Mouse (Mus musculus) forebrain, postnatal 0 days (tissue): ENCODE data around the gene Slc24a4. TPM values are rescaled to one million over a fixed set of nuclear protein-coding genes. Genes with fewer than 3 reads are reported as not detected.
A peak's percentile ranks its signal among the peaks of the same experiment; 100 is the strongest.

Experiments
- ATAC-seq: fragments of 200-750 bp; cut with Nextera tagmentation; 2 replicates; pipeline ENCODE4 v1.8.0; 2017; ENCODE audit warnings: mild to moderate bottlenecking, moderate library complexity
- DNase-seq: peaks from one replicate; pipeline ENCODE4 v3.0.0-alpha.2; 2015
- H3K27ac ChIP-seq: fragments of 300-500 bp; sonication (generic); 2 replicates; pipeline ENCODE4 v1.5.1; 2014; ENCODE audit warnings: low read depth, mild to moderate bottlenecking, antibody characterized with exemption, low read length, moderate library complexity, mixed read lengths
- H3K27me3 ChIP-seq: fragments of 300-500 bp; sonication (generic); 2 replicates; pipeline ENCODE4 v1.6.1; 2014; ENCODE audit warnings: mild to moderate bottlenecking, low read length, mixed read lengths; ENCODE audit not compliant: insufficient read depth
- H3K36me3 ChIP-seq: fragments of 300-500 bp; sonication (generic); 2 replicates; pipeline ENCODE4 v1.6.1; 2014; ENCODE audit warnings: mild to moderate bottlenecking, moderate library complexity; ENCODE audit not compliant: insufficient read depth
- H3K4me1 ChIP-seq: fragments of 300-500 bp; sonication (generic); 2 replicates; pipeline ENCODE4 v1.6.1; 2014; ENCODE audit warnings: antibody characterized with exemption; ENCODE audit not compliant: insufficient read depth
- H3K4me2 ChIP-seq: fragments of 300-500 bp; sonication (generic); 2 replicates; pipeline ENCODE4 v1.6.1; 2014; ENCODE audit warnings: low read depth, mild to moderate bottlenecking, moderate library complexity
- H3K4me3 ChIP-seq: fragments of 300-500 bp; sonication (generic); 2 replicates; pipeline ENCODE4 v1.5.1; 2014; ENCODE audit warnings: low read depth, low read length, mixed read lengths
- H3K9ac ChIP-seq: fragments of 300-500 bp; sonication (generic); 2 replicates; pipeline ENCODE4 v1.6.1; 2014; ENCODE audit warnings: mild to moderate bottlenecking
- H3K9me3 ChIP-seq: fragments of 300-500 bp; sonication (generic); 2 replicates; pipeline ENCODE4 v1.6.1; 2016; ENCODE audit warnings: low read length
- CTCF ChIP-seq: sonication (generic); IDR thresholded peaks from 2 replicates; pipeline ENCODE4 v1.5.1; 2016; ENCODE audit warnings: antibody characterized with exemption, control low read depth, low read depth
- WGBS: fragments of 180-500 bp; shearing (Covaris S2); extraction: QIAGEN DNeasy Blood & Tissue Kit; methylation state at CpG from one replicate; pipeline ENCODE4 v1.1.7; 2014; 5-methylcytosine and 5-hydroxymethylcytosine counted together
- polyA plus RNA-seq: library from polyadenylated mRNA; unstranded; fragments of >200 nt; fragmentation: Nextera tagmentation; extraction: Ambion mirVana; gene quantifications from 2 replicates; pipeline ENCODE4 v1.2.1, GENCODE M21; 2015
- total RNA-seq: library from RNA; depleted of rRNA; stranded (reverse); fragments of >200 nt; gene quantifications from 2 replicates; pipeline ENCODE4 v1.2.3, GENCODE M21; 2014

The Slc24a4 gene
- total and polyA plus RNA-seq, 2 experiments from 2014 or later, result 2.4 to 5.6 TPM

DNA sequence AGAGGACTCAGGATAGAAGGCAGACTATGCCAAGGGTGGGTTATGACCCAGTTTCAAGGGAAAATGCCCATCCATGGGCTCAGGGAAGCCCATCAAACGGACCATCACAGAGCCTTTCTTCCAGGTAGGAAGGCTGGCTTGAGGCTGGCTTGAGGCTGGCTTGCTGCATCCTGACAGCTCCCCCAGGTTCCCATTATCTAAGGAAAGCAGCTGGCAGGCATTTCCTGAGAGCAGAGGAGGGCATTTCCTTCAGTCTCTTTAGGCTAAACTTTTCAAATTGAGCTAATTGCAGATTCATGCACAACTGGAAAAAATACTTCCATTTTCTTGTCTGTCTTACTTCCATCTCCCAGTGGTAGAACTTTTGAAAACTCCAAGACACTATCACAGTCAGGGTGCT lies 26.3 kb downstream of the Slc24a4 start:
- Histone ChIP-seq H3K9me3 (no peaks in the 10 kb centered on the region), H3K27me3 (no peaks in the 10 kb centered on the region), H3K27ac (no peak overlapping the region), H3K4me1 (no peaks in the 10 kb centered on the region), H3K9ac (no peak overlapping the region), H3K4me2 (no peak overlapping the region), H3K4me3 (no peak overlapping the region), H3K36me3 (no peaks in the 10 kb centered on the region)
- ATAC-seq, result no peak
- no peak for TF ChIP-seq CTCF
- WGBS, result 74% methylated on average over 1 of the region's 1 CpGs
- DNase-seq, result no peak

DNA sequence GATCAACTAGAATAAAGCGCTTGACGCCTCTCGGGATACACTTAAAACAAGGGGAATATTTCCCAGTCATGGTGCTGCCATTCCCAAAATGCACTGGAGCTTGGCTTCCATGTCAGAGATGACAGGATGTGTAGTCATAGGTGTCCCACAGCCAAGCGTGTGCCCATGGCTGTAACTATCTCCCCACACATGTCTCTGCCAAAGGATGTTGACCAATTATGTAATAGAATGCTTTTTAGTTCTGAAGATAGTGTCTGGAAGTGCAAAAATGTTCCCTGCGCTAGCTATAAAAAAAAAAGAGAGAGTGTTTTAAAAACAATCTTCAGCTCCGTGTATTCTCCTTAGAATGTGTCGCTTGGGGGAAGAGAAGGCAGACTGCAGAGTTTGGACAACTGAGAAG lies 36.1 kb downstream of the Slc24a4 start:
- H3K27me3 ChIP-seq, result no peaks in the 10 kb centered on the region
- H3K27ac ChIP-seq, result no peak overlapping the region
- ATAC-seq (no peak), DNase-seq (no peak)
- TF ChIP-seq CTCF, result no peak
- no peaks in the 10 kb centered on the region for H3K36me3 ChIP-seq
- H3K4me3 ChIP-seq, result no peak overlapping the region
- H3K4me2 ChIP-seq, result no peak overlapping the region
- H3K9me3 ChIP-seq, result no peaks in the 10 kb centered on the region
- no peaks in the 10 kb centered on the region for H3K4me1 ChIP-seq
- no peak overlapping the region for H3K9ac ChIP-seq
- whole genome bisulfite sequencing, result 82% methylated on average over 7 of the region's 7 CpGs

DNA sequence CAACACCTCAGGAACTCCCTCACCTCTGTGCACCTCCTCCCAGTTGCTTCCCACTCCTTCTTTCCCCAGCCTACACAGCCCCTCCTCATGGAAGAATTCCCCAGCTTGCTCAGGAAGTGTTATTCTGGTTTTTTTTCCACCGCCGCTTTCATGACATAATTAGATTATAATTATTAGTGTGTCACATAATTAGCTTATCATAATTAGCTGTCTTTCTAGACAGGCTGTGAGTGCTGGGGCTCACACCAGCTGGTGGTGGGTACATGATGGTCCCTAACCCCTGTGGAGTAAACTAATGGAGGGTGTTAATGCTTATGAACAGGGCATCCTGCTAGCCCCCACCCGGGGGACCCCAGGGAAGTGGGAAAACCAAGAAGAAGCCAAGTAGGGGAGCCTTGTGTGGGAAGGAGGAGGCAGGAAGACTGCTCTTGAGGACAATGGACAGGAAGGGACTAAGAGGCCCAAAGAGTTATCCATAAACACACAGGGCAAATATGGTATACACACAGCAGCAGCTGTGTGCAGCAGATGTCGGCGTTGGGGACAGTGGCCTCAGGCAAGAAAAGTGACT lies 38.2 kb downstream of the Slc24a4 start:
- Histone ChIP-seq H3K9ac (no peak overlapping the region), H3K4me3 (no peak overlapping the region), H3K27ac (no peak overlapping the region), H3K4me2 (no peak overlapping the region), H3K36me3 (no peaks in the 10 kb centered on the region), H3K4me1 (no peaks in the 10 kb centered on the region), H3K9me3 (no peaks in the 10 kb centered on the region), H3K27me3 (no peaks in the 10 kb centered on the region)
- no peak for TF ChIP-seq CTCF
- peak; percentile 66 for ATAC-seq
- DNase-seq, result peak; percentile 25
- WGBS, result 49% methylated on average over 5 of the region's 5 CpGs

DNA sequence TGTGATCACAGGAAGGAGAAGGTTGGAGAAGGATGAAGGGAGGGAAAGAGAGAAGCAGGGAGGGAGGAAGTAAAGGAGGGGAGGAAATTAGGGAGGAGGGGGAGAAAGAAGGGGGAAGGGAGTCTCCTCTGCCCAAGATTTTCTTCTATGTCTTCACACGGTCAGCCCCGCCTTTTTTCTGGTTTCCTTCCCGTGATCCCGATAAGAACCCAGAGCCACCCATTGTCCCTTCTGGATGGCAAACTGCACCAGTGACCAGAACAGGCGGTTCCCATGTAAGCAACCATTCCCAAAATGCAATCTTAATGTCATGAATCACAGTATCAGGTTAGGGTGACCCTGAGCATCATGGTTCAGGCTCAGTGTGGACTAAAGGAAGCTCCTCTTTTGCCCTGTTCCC lies 38.8 kb downstream of the Slc24a4 start:
- ATAC-seq (no peak), DNase-seq (no peak)
- Histone ChIP-seq H3K27ac (no peak overlapping the region), H3K27me3 (no peaks in the 10 kb centered on the region), H3K4me2 (no peak overlapping the region), H3K4me1 (no peaks in the 10 kb centered on the region), H3K36me3 (no peaks in the 10 kb centered on the region), H3K4me3 (no peak overlapping the region), H3K9me3 (no peaks in the 10 kb centered on the region), H3K9ac (no peak overlapping the region)
- 69% methylated on average over 5 of the region's 5 CpGs for WGBS
- no peak for TF ChIP-seq CTCF

DNA sequence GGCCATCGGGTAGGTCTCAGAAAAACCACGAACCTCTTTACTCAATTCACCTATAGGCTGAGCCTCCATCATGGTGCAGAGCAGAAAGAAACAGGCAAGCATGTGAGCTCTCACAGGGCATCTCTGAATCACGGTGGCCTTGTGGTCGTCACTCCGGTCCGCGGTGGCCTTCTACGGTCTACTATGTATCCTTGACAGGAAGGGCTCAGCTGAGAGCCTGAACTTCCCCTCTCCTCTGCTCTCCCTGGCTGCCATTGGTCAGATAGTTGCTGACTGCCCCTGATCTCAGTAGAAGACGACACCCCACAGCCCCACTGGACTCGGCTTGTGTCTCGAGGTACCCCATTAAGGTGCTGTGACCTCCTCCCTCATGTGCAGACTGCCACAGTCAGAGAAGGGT lies 44.2 kb downstream of the Slc24a4 start:
- Histone ChIP-seq H3K27ac (no peak overlapping the region), H3K36me3 (no peaks in the 10 kb centered on the region), H3K27me3 (no peaks in the 10 kb centered on the region), H3K9me3 (no peaks in the 10 kb centered on the region), H3K4me3 (no peak overlapping the region), H3K4me1 (no peaks in the 10 kb centered on the region), H3K4me2 (no peak overlapping the region), H3K9ac (no peak overlapping the region)
- ATAC-seq (no peak), DNase-seq (no peak)
- 94% methylated on average over 11 of the region's 11 CpGs for WGBS
- no peak for TF ChIP-seq CTCF

DNA sequence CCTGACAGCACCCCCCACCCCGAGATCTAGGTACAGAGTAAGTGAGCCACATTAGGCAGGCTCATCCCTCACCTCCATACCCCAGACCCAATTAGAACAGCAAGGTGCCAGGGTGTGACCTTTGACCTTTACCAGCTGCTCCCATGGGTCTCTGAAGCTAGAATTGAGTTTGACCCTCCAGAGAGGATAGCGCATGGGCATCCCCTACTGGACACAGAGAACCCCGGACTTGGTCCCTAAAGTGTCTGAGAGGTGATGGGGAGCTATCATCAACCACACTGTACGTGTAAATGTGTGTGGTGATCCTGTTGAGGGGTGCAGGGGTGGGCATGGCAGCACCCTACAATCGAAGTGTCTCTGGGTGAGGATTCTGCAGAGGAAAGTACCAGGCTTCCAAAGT lies 44.8 kb downstream of the Slc24a4 start:
- Histone ChIP-seq H3K9ac (no peak overlapping the region), H3K27ac (no peak overlapping the region), H3K4me1 (no peaks in the 10 kb centered on the region), H3K27me3 (no peaks in the 10 kb centered on the region), H3K9me3 (no peaks in the 10 kb centered on the region), H3K36me3 (no peaks in the 10 kb centered on the region), H3K4me3 (no peak overlapping the region), H3K4me2 (no peak overlapping the region)
- DNase-seq (no peak), ATAC-seq (no peak)
- 85% methylated on average over 5 of the region's 5 CpGs for WGBS
- 0 out of 2 replicates have a peak, but pooled peaks have one; percentile 4 for TF ChIP-seq CTCF

DNA sequence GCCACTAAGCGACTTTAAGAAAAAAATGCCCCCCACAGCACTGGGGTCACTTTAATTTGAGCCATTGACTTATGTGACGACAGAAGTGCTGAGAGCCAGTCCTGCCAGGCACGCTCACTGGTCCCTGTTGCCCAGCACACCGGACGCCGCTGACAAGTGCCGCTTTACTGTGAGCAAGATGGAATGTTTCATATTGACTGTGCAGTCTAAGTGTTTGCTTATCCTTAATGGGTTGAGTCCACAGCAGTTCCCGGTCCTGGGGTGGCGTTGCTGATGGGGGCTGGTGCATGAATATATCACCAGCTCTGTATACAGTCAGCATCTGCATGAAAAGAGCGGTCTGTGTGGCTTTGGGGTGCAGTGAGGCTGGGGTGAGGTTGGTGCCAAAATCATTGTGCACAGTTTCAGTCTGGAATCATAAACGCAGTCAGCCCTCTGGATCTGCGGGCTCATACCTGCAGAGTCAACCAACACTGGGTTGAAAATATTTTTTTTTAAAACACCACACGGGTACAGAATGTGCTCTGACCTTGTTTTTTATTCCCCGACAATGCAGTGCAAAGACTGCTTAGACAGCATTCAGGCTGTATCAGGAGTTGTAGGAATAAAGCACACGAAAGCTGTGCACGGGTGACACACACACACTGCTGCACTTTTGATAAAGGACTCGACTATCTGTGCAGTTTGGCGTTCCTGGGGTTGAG lies 52.0 kb downstream of the Slc24a4 start:
- TF ChIP-seq CTCF, result no peak
- Histone ChIP-seq H3K4me2 (no peak overlapping the region), H3K9ac (no peak overlapping the region), H3K4me1 (no peaks in the 10 kb centered on the region), H3K4me3 (no peak overlapping the region), H3K27ac (no peak overlapping the region), H3K27me3 (no peaks in the 10 kb centered on the region), H3K9me3 (no peaks in the 10 kb centered on the region), H3K36me3 (no peaks in the 10 kb centered on the region)
- DNase-seq (no peak), ATAC-seq (no peak)
- 82% methylated on average over 18 of the region's 18 CpGs for WGBS
